ENCODE assay signal across 24 mouse cellular contexts in the genomic region with DNA sequence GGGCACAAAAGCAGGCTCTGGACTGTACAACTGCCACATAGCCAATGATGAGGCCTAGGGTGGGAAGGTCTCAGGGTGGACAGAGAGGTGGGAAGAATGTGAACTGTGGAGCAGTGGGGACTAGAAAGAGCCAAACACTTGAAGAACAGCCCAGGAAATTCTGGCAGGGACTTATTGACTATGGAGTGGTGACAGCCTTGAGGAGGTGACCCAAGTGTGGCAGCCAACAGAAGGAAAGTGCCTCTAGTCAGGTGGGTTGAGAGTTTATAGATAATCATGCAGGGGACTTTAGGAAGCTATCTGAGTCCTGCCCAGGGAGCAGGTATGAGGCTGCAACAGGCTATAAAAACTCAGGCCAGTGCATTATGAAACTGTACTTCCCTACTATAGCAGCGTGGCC. TPM values are rescaled to one million over a fixed set of nuclear protein-coding genes. Genes with fewer than 3 reads are reported as not detected.
DNase-seq lines count a peak whose midpoint lies in the region; ATAC-seq and TF ChIP-seq lines count a peak whose summit lies in the region.
"Had no signal": no experiment of that assay in that cellular context is flagged by ENCODE, and none has a peak within 500 bp of the region (broad histone marks: within the 10 kb centered on the region; RNA-seq: fewer than 3 reads in every experiment).

No protein-coding gene starts in this region.

- intact Hi-C loops in heart, adult 2 months (cut with DNase I), result loop anchor here (5.0 to 10.0 kb wide), 6 partner anchors 34 to 591 kb away; no protein-coding TSS in a partner anchor
- intact Hi-C loops in heart, postnatal 14 days (cut with DNase I), result loop anchor here (5.0 to 10.0 kb wide), 2 partner anchors 236 to 403 kb away; no protein-coding TSS in a partner anchor

- TF ChIP-seq EP300 in heart, adult 2 months (IDR thresholded peaks at IDR 0.05; ENCODE audit: insufficient read depth, low read depth, low read length), result peak; percentile 93
- no peak for TF ChIP-seq EP300 in lung, postnatal 0 days (IDR thresholded peaks at IDR 0.05)

- no peaks in the 10 kb centered on the region for H3K79me2 ChIP-seq in heart, adult 2 months (replicated peaks; ENCODE audit: control insufficient read depth, insufficient read depth, low read length)

- WGBS in heart, adult 2 months, result 55% methylated on average over 1 of the region's 1 CpGs
- WGBS in heart, embryonic 13.5 days, result 32% methylated on average over 1 of the region's 1 CpGs
- WGBS in midbrain, embryonic 11.5 days, result 93% methylated on average over 1 of the region's 1 CpGs
- 84% methylated on average over 1 of the region's 1 CpGs for WGBS in lung, postnatal 0 days

- H3K36me3 ChIP-seq in heart, adult 2 months (ENCODE audit: control insufficient read depth, insufficient read depth, low read length), result no peaks in the 10 kb centered on the region
- no peaks in the 10 kb centered on the region for H3K36me3 ChIP-seq in heart, embryonic 13.5 days
- no peaks in the 10 kb centered on the region for H3K36me3 ChIP-seq in midbrain, embryonic 11.5 days (ENCODE audit: control insufficient read depth, insufficient read depth, low read length)
- no peaks in the 10 kb centered on the region for H3K36me3 ChIP-seq in lung, postnatal 0 days (ENCODE audit: insufficient read depth, low read length)
- H3K36me3 ChIP-seq: forebrain, embryonic 10.5 days; limb, embryonic 10.5 days; liver, embryonic 15.5 days; lung, embryonic 15.5 days; midbrain, embryonic 15.5 days; neural tube, embryonic 15.5 days had no signal

- peak overlapping the region; percentile 80 for H3K27ac ChIP-seq in heart, adult 2 months
- H3K27ac ChIP-seq in heart, embryonic 13.5 days (replicated peaks), result peak overlapping the region; percentile 93
- no peak overlapping the region for H3K27ac ChIP-seq in midbrain, embryonic 11.5 days (ENCODE audit: low read depth, low read length)
- H3K27ac ChIP-seq in lung, postnatal 0 days (ENCODE audit: low read length), result no peak overlapping the region
- H3K27ac ChIP-seq: forebrain, embryonic 10.5 days; hindbrain, postnatal 0 days; limb, embryonic 10.5 days; liver, embryonic 15.5 days; lung, embryonic 15.5 days; midbrain, embryonic 15.5 days; neural tube, embryonic 15.5 days had no signal

- TF ChIP-seq POLR2A in heart, adult 2 months (IDR thresholded peaks at IDR 0.05; ENCODE audit: insufficient read depth, low read depth, low read length), result 0 out of 2 replicates have a peak, but pooled peaks have one; percentile 9

- peak overlapping the region; percentile 22 for H3K4me2 ChIP-seq in heart, embryonic 13.5 days
- no peak overlapping the region for H3K4me2 ChIP-seq in midbrain, embryonic 11.5 days
- H3K4me2 ChIP-seq in lung, postnatal 0 days (replicated peaks; ENCODE audit: low read depth, low read length), result no peak overlapping the region
- H3K4me2 ChIP-seq: liver, embryonic 15.5 days; lung, embryonic 15.5 days; midbrain, embryonic 15.5 days; neural tube, embryonic 15.5 days had no signal

- no peaks in the 10 kb centered on the region for H3K27me3 ChIP-seq in heart, adult 2 months (ENCODE audit: control insufficient read depth, insufficient read depth, low read length)
- H3K27me3 ChIP-seq in heart, embryonic 13.5 days (replicated peaks), result no peaks in the 10 kb centered on the region
- no peaks in the 10 kb centered on the region for H3K27me3 ChIP-seq in midbrain, embryonic 11.5 days (ENCODE audit: control insufficient read depth, insufficient read depth, low read length)
- H3K27me3 ChIP-seq in lung, postnatal 0 days (replicated peaks; ENCODE audit: insufficient read depth, low read length), result no peaks in the 10 kb centered on the region
- H3K27me3 ChIP-seq: liver, embryonic 15.5 days; lung, embryonic 15.5 days; midbrain, embryonic 15.5 days; neural tube, embryonic 15.5 days had no signal

- DNase-seq in adipocyte (ENCODE audit: low spot score), result peak; percentile 33
- DNase-seq in heart, adult 2 months, result peak; percentile 62 to 81
- peak; percentile 46 to 78 for DNase-seq in heart, postnatal 14 days
- no peak for DNase-seq in ovary, postnatal 36 days (ENCODE audit: low spot score)
- DNase-seq in midbrain, embryonic 11.5 days (ENCODE audit: low spot score, missing footprints), result no peak
- no peak for DNase-seq in lung, postnatal 0 days (ENCODE audit: low spot score)
- no peak for DNase-seq in c-Kit-positive CD71-positive TER-119-positive erythroid progenitor cells, embryonic 14.5 days (ENCODE audit: low spot score)
- DNase-seq: gastrocnemius, postnatal 36 days; kidney, adult 11 months; kidney, postnatal 4 days; liver; lung, postnatal 4 days; thymus, adult 2 months; thymus, postnatal 4 days had no signal

- H3K9ac ChIP-seq in heart, adult 2 months (ENCODE audit: low read depth, low read length), result peak overlapping the region; percentile 26; the same call in 1 of the 2 replicates
- no peak overlapping the region for H3K9ac ChIP-seq in heart, embryonic 13.5 days
- no peak overlapping the region for H3K9ac ChIP-seq in midbrain, embryonic 11.5 days (ENCODE audit: low read length)
- no peak overlapping the region for H3K9ac ChIP-seq in lung, postnatal 0 days (replicated peaks; ENCODE audit: low read depth)
- H3K9ac ChIP-seq: liver, embryonic 15.5 days; lung, embryonic 15.5 days; midbrain, embryonic 15.5 days; neural tube, embryonic 15.5 days had no signal

- peaks cover 7% of the 10 kb centered on the region for H3K4me1 ChIP-seq in heart, adult 2 months (ENCODE audit: control insufficient read depth, insufficient read depth, low read length)
- peaks cover 45% of the 10 kb centered on the region for H3K4me1 ChIP-seq in heart, embryonic 13.5 days
- no peaks in the 10 kb centered on the region for H3K4me1 ChIP-seq in midbrain, embryonic 11.5 days (ENCODE audit: control insufficient read depth, insufficient read depth, low read length)
- no peaks in the 10 kb centered on the region for H3K4me1 ChIP-seq in lung, postnatal 0 days (ENCODE audit: insufficient read depth, low read depth, low read length)
- H3K4me1 ChIP-seq: liver, embryonic 15.5 days; lung, embryonic 15.5 days; midbrain, embryonic 15.5 days had no signal

- ATAC-seq in heart, embryonic 13.5 days (ENCODE audit: extremely low read depth, insufficient number of reproducible peaks, low FRiP score, low TSS enrichment), result peak; percentile 42
- no peak for ATAC-seq in midbrain, embryonic 11.5 days (ENCODE audit: low FRiP score)
- ATAC-seq in lung, postnatal 0 days, result no peak
- ATAC-seq: activated CD4-positive, CD25-positive, alpha-beta regulatory T cell, adult 4 months; forebrain, embryonic 16.5 days; hindbrain, postnatal 0 days; midbrain, embryonic 15.5 days had no signal

- no peak overlapping the region for H3K4me3 ChIP-seq in heart, adult 2 months
- no peak overlapping the region for H3K4me3 ChIP-seq in heart, embryonic 13.5 days
- no peak overlapping the region for H3K4me3 ChIP-seq in midbrain, embryonic 11.5 days (ENCODE audit: low read depth, low read length)
- H3K4me3 ChIP-seq in lung, postnatal 0 days (ENCODE audit: low read depth, low read length), result no peak overlapping the region
- H3K4me3 ChIP-seq: forebrain, embryonic 10.5 days; limb, embryonic 10.5 days; liver, embryonic 15.5 days; lung, embryonic 15.5 days; midbrain, embryonic 15.5 days; neural tube, embryonic 15.5 days had no signal

- no peak for TF ChIP-seq CTCF in heart, adult 2 months (IDR thresholded peaks at IDR 0.05)
- no peak for TF ChIP-seq CTCF in lung, postnatal 0 days (IDR thresholded peaks at IDR 0.05)

- H3K9me3 ChIP-seq in heart, embryonic 13.5 days, result no peaks in the 10 kb centered on the region
- H3K9me3 ChIP-seq in midbrain, embryonic 11.5 days (ENCODE audit: control insufficient read depth, low read length), result no peaks in the 10 kb centered on the region
- H3K9me3 ChIP-seq in lung, postnatal 0 days (ENCODE audit: low read length), result no peaks in the 10 kb centered on the region
- H3K9me3 ChIP-seq: forebrain, embryonic 10.5 days; limb, embryonic 10.5 days; liver, embryonic 15.5 days; lung, embryonic 15.5 days; midbrain, embryonic 15.5 days; neural tube, embryonic 15.5 days had no signal

RNA-seq across cellular contexts. Expression of a gene that starts 55.8 kb away (rescaled TPM):
- total RNA-seq in heart, adult 2 months (2021), result 10 to 100 TPM; 45.6 to 49.7 TPM
- 22.0 and 40.1 TPM in 2 replicates for polyA plus RNA-seq in heart, adult 2 months (2012; rRNA removed)
- 35.0 and 35.1 TPM in 2 replicates for polyA plus RNA-seq in heart, embryonic 13.5 days (2015; fragmentation: Nextera tagmentation; extraction: Ambion mirVana)
- total RNA-seq in heart, postnatal 14 days (2021), result 10 to 100 TPM; 28.1 to 30.8 TPM
- polyA plus RNA-seq in midbrain, embryonic 11.5 days (2014; fragmentation: Nextera tagmentation; extraction: Ambion mirVana), result 22.2 and 23.2 TPM in 2 replicates
- polyA plus RNA-seq in lung, postnatal 0 days (2015; fragmentation: Nextera tagmentation; extraction: Ambion mirVana), result 9.2 and 9.3 TPM in 2 replicates

Comparison
In these comparisons a context has a peak if more than half of its experiments do, and no peak if none do; other contexts are left out.
1. DNase-seq: peak in adipocyte (single experiment), heart, adult 2 months (2 of 2) and heart, postnatal 14 days (2 of 2); none in ovary, postnatal 36 days (single experiment), midbrain, embryonic 11.5 days (single experiment), lung, postnatal 0 days (single experiment) and c-Kit-positive CD71-positive TER-119-positive erythroid progenitor cells, embryonic 14.5 days (single experiment).
2. H3K27ac ChIP-seq: peak in heart, adult 2 months (single experiment) and heart, embryonic 13.5 days (single experiment); none in midbrain, embryonic 11.5 days (single experiment) and lung, postnatal 0 days (single experiment).